Mouse (Mus musculus) megakaryocyte-erythroid progenitor cell, adult 5-6 weeks (primary cell): ENCODE data around the gene Ifng. TPM values are rescaled to one million over a fixed set of nuclear protein-coding genes. Genes with fewer than 3 reads are reported as not detected.

Experiments used
- ATAC-seq: replicated peaks from 2 replicates; pipeline ENCODE4 v1.8.0; 2016; ENCODE audit warnings: mild to moderate bottlenecking, inconsistent platforms; ENCODE audit not compliant: severe bottlenecking, poor library complexity, low FRiP score, low TSS enrichment
- total RNA-seq, 2 experiments: library from RNA; stranded (forward) in 1 of 2; stranded (reverse) in 1 of 2; fragments of 200-1000, 215-1000 nt in 1 of 2; fragments of >200 nt in 1 of 2; fragmentation: Nextera tagmentation in 1 of 2; gene quantifications; 2 replicates each; pipeline ENCODE4 v1.2.3; 2014 to 2017

Ifng gene
- total RNA-seq, 2 experiments from 2014 or later: 18.8 TPM; not detected in 1

DNA sequence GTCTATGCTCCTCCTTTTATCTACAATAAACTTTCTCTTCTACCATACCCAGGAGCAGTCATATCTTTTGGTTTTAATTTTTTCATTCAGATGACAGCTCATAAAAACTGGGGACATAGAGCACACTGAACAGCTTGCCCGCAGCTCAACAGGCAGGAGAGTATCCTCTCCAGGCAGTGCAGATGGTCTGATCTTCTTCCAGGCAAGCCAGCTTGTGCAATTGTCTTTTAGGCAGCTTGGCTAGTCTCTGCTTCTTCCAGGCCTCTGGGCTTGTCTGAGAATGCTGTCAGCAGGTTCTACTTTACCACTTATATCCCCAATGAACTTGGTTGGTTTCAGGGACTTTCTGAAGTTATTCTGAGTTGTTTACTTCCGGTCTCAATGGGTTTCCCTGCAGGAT lies 35.9 kb downstream of the Ifng start:
- no peak for ATAC-seq

DNA sequence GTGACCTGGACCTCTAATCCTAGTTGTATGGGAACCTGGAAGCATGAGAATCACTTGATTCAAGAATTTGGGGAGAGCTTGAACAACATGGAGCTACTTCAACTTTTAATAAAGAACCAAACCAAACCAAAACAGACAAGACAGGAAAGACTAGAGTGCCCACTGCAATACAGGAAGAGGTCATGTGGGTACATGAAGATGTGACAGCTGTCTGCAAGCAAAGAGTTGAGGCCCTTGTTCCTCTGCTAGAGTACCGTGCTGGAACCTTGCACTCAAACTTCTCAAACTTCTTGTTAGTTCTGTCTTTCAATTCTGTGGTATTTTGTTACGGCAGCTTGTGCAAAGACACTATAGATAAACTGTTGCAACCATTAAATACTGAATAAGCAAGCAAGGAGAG lies 36.5 kb downstream of the Ifng start:
- ATAC-seq: no peak

DNA sequence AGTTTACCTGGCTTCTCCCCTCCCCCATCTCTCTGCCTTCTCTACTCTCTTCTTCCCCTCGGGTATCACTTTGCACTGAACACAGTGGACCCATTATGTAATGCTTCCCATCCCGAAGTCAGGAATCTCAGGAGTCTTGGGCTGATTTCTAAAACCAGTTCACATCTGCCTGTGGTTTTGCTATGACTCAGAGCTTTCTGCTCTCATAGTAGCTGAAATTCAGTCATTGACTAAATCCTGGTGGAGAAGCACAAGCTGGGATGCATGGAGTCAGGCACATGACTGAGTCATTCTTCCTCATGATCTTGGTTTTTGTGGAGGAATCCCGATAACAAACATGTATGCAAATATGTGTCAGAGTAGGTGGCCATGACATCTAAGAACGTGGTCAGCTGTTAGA lies 38.4 kb downstream of the Ifng start:
- no peak for ATAC-seq

DNA sequence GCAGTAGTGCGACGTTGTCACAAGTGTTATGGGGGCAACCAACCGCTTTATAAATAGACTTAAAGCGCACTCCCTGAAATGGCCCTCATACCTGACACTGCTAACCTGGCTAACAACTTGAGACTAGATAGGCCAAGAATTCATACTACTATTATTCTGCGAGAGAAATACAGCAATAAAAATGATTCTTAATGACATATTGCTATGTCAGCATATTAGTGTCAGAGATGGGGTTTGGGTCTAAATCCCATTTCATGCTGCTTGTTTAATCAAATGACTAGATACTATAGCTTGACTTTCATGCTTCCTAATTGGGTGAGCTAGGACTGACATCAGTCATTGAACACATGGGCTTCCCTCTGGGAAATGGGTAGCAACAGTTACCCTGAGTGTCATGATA lies 39.3 kb downstream of the Ifng start:
- ATAC-seq: no peak

DNA sequence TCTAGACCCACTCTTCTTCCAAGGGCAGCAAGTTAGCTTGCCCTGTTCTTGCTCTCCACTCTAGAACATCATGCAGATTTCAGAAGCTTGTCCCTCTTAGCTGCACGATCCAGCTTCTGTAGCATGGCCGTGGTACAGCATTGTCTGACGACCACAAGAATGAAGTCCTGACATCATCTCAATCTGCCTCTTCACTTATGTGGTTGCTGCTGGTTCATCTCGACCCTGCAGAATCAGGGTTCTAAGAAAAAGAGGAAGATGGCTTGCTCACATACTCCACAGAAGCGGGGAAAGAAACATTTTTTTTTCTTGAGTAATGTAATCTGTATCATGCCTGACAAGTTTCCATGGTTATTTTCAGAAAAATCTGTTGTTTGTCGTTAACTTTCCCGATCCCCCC lies 39.9 kb downstream of the Ifng start:
- ATAC-seq: no peak

DNA sequence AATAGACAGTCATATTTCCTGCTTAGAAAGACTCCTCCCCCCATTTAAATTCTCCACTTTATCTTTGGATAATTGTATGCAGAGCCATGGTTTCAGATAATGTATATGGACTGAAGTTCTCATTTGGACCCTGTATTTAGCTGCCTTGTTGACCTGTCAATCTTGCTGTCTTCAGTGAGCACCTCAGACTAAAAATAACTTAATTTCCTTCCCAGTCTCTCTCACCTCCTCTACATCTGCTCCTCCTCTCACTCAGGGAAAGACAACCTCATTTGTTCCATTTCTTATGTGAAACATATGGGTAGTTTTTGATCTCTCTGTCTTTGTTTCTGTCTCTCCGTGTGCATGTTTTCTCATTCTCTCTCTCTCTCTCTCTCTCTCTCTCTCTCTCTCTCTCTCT lies 53.3 kb downstream of the Ifng start:
- ATAC-seq: no peak

DNA sequence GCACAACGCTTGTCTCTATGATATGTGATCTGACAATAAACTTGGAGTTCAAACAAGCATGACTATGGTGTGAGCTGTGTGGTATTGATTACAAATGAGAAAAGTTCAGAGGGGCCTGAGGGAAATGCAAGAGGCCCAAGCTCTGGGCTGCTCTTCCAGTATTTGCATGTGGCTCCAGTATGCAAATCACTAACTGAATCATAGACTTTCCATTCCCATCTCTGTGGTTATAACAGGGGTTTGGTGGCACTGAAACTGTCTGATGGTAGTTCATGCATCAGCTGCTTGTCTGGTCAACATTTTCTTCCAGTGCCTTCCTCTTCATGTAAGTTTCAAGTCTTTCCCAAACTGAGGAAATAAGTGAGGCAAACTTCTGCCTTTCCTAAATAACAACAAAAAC lies 54.5 kb downstream of the Ifng start:
- ATAC-seq: no peak

Other genes starting within 250 kb of the Ifng start
- not detected in 2 replicates for gene Il22, start 236.1 kb upstream of the Ifng start, total RNA-seq (2014; fragmentation: Nextera tagmentation)
- gene Il22, start 236.1 kb upstream of the Ifng start, total RNA-seq (2017): not detected in 2 replicates
- not detected in 2 replicates for gene Gm32717, start 200.3 kb upstream of the Ifng start, total RNA-seq (2014; fragmentation: Nextera tagmentation)
- gene Gm32717, start 200.3 kb upstream of the Ifng start, total RNA-seq (2017): 0.42 TPM in 1 of 2 replicates, not detected in the other
- not detected in 2 replicates for gene Gm32802, start 182.4 kb upstream of the Ifng start, total RNA-seq (2014; fragmentation: Nextera tagmentation)
- 0.42 TPM in 1 of 2 replicates, not detected in the other for gene Gm32802, start 182.4 kb upstream of the Ifng start, total RNA-seq (2017)
- not detected in 2 replicates for gene Iltifb, start 146.0 kb upstream of the Ifng start, total RNA-seq (2014; fragmentation: Nextera tagmentation)
- gene Iltifb, start 146.0 kb upstream of the Ifng start, total RNA-seq (2017): not detected in 2 replicates
- not detected in 2 replicates for gene Gm9040, start 114.1 kb upstream of the Ifng start, total RNA-seq (2014; fragmentation: Nextera tagmentation)
- gene Gm9040, start 114.1 kb upstream of the Ifng start, total RNA-seq (2017): not detected in 2 replicates
- gene Gm9044, start 108.6 kb upstream of the Ifng start, total RNA-seq (2014; fragmentation: Nextera tagmentation): not detected in 2 replicates
- gene Gm9044, start 108.6 kb upstream of the Ifng start, total RNA-seq (2017): not detected in 2 replicates
- 0.09 TPM in 1 of 2 replicates, not detected in the other for gene Gm9045, start 103.2 kb upstream of the Ifng start, total RNA-seq (2014; fragmentation: Nextera tagmentation)
- gene Gm9045, start 103.2 kb upstream of the Ifng start, total RNA-seq (2017): 0.08 TPM in 1 of 2 replicates, not detected in the other
- gene Gm9046, start 97.8 kb upstream of the Ifng start, total RNA-seq (2014; fragmentation: Nextera tagmentation): not detected in 2 replicates
- not detected in 2 replicates for gene Gm9046, start 97.8 kb upstream of the Ifng start, total RNA-seq (2017)
- gene Gm9048, start 92.4 kb upstream of the Ifng start, total RNA-seq (2014; fragmentation: Nextera tagmentation): not detected in 2 replicates
- not detected in 2 replicates for gene Gm9048, start 92.4 kb upstream of the Ifng start, total RNA-seq (2017)
- 0.09 TPM in 1 of 2 replicates, not detected in the other for gene Gm9049, start 86.9 kb upstream of the Ifng start, total RNA-seq (2014; fragmentation: Nextera tagmentation)
- 0.08 TPM in 1 of 2 replicates, not detected in the other for gene Gm9049, start 86.9 kb upstream of the Ifng start, total RNA-seq (2017)